Mouse (Mus musculus) limb, embryonic 10.5 days (tissue): ENCODE data around the gene Lyz2. TPM values are rescaled to one million over a fixed set of nuclear protein-coding genes. Genes with fewer than 3 reads are reported as not detected.
"Not testable (repeated sequence)": the region's sequence is repeated elsewhere in the genome, so short reads cannot be mapped to it uniquely, and the experiment has no call there.

ENCODE experiments used
- DNase-seq: peaks from one replicate; pipeline ENCODE4 v3.0.0-alpha.2; 2017; ENCODE audit warnings: low spot score
- H3K27ac ChIP-seq: fragments of 300-500 bp; sonication (generic); 2 replicates; pipeline ENCODE4 v1.5.1; 2016; ENCODE audit warnings: mild to moderate bottlenecking
- H3K27me3 ChIP-seq: fragments of 300-500 bp; sonication (generic); 2 replicates; pipeline ENCODE4 v1.6.1; 2016; ENCODE audit warnings: low read depth, mild to moderate bottlenecking; ENCODE audit not compliant: poor library complexity, severe bottlenecking
- H3K36me3 ChIP-seq: fragments of 300-500 bp; sonication (generic); 2 replicates; pipeline ENCODE4 v1.6.1; 2016; ENCODE audit warnings: mild to moderate bottlenecking, moderate library complexity
- H3K4me1 ChIP-seq: fragments of 300-500 bp; sonication (generic); 2 replicates; pipeline ENCODE4 v1.6.1; 2016
- H3K4me3 ChIP-seq: fragments of 300-500 bp; sonication (generic); 2 replicates; pipeline ENCODE4 v1.5.1; 2016; ENCODE audit warnings: mild to moderate bottlenecking, moderate library complexity
- H3K9me3 ChIP-seq: fragments of 300-500 bp; sonication (generic); replicated peaks from 2 replicates; pipeline ENCODE4 v1.6.1; 2016; ENCODE audit warnings: mild to moderate bottlenecking
- WGBS: fragments of 180-500 bp; shearing (Covaris S2); methylation state at CpG from one replicate; pipeline ENCODE4 v1.1.7; 2016; 5-methylcytosine and 5-hydroxymethylcytosine counted together
- polyA plus RNA-seq: library from polyadenylated mRNA; unstranded; fragments of >200 nt; fragmentation: Nextera tagmentation; extraction: Ambion mirVana; gene quantifications from 2 replicates; pipeline ENCODE4 v1.2.1, GENCODE M21; 2016

Lyz2 gene
- polyA plus RNA-seq, 1 experiment from 2014 or later, result 8.7 TPM

DNA sequence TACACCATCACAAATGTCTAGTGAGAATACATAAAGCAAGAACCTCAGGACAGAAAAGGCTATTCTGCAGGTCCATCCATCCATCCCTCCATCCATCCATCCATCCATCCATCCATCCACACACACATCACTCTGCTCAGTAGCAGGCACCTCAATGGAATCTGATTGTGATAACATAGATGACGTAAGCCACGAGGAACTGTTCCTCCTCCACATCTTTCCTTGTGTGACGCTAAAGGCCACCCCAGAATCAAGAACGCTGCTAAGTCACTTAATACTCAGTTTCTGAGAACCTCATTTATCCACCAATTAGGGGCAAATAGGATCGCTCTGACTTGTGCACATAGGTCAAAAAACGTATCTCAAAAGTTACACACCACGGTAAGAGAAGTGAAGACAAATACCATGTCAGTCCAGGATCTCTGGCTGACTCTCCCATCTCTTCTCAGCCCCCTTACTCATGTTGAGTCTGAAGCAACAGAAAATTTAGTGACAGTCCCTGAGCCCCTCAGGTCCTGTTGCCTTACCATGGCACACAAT, 670 bp downstream of the Lyz2 start:
- Histone ChIP-seq H3K27ac (no peak overlapping the region), H3K36me3 (no peaks in the 10 kb centered on the region), H3K4me3 (no peak overlapping the region), H3K27me3 (no peaks in the 10 kb centered on the region), H3K4me1 (no peaks in the 10 kb centered on the region), H3K9me3 (no peaks in the 10 kb centered on the region)
- 88% methylated on average over 7 of the region's 7 CpGs for WGBS
- no peak for DNase-seq

DNA sequence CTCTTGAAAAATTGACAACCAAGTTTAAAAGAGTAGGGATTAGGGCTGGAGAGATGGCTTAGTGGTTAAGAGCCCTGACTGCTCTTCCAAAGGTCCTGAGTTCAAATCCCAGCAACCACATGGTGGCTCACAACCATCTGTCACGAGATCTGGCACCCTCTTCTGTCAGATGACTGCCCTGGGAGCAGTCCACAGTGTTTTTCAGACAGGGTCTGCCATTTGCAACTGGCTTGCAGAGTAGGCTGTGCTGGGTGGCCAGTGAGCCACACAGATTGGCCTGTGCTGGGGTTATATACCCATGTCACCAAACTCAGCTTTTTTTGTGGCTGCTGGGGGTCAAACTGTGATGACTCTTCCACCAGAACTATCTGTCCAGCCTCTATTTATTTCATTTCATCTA, 2.1 kb downstream of the Lyz2 start:
- no peaks in the 10 kb centered on the region for H3K9me3 ChIP-seq
- 33% methylated on average over 1 of the region's 1 CpGs for WGBS
- H3K27me3 ChIP-seq, result no peaks in the 10 kb centered on the region
- no peaks in the 10 kb centered on the region for H3K4me1 ChIP-seq
- DNase-seq, result no peak
- H3K36me3 ChIP-seq, result no peaks in the 10 kb centered on the region
- no peak overlapping the region for H3K27ac ChIP-seq
- H3K4me3 ChIP-seq, result no peak overlapping the region

DNA sequence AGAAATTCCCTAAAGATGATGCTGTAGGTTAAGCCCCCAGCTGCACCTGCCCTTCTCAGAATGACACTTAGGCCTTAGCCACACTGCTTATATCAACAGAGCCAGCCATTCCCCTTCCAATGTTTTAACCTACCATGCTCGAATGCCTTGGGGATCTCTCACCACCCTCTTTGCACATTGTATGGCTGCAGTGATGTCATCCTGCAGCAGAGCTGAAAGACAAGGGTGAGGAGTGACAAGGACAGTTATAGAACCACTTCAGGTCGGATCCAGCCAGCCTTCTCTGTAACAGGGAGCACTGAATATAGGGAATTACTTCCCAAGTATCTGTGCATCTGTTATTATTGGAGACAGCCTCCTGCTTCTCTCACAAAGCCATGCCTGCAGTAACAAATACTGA, 3.6 kb downstream of the Lyz2 start:
- 70% methylated on average over 2 of the region's 2 CpGs for WGBS
- H3K4me3 ChIP-seq, H3K4me1 ChIP-seq, H3K9me3 ChIP-seq, H3K27me3 ChIP-seq, H3K27ac ChIP-seq, H3K36me3 ChIP-seq: not testable (repeated sequence)
- peak; percentile 9 for DNase-seq

DNA sequence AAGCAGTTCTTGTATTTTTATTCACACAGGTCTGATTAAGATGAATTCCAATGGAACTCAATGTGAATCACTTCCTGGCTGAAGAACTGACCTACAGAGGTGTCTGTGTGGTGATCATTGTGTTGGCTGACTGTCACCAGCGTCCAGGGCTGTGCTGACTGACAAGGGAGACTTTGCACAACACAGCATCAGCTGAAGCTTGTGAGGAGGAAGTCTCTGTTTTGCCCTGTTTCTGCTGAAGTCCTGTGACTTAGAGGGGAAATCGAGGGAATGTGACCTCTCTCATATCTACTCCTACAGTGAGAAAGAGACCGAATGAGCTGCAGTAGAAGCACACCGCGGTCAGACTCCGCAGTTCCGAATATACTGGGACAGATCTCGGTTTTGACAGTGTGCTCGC, 4.3 kb downstream of the Lyz2 start:
- not testable (repeated sequence) for H3K36me3 ChIP-seq, H3K9me3 ChIP-seq, H3K4me3 ChIP-seq, H3K27me3 ChIP-seq, H3K27ac ChIP-seq, H3K4me1 ChIP-seq
- peak; percentile 16 for DNase-seq
- WGBS, result 86% methylated on average over 9 of the region's 9 CpGs

DNA sequence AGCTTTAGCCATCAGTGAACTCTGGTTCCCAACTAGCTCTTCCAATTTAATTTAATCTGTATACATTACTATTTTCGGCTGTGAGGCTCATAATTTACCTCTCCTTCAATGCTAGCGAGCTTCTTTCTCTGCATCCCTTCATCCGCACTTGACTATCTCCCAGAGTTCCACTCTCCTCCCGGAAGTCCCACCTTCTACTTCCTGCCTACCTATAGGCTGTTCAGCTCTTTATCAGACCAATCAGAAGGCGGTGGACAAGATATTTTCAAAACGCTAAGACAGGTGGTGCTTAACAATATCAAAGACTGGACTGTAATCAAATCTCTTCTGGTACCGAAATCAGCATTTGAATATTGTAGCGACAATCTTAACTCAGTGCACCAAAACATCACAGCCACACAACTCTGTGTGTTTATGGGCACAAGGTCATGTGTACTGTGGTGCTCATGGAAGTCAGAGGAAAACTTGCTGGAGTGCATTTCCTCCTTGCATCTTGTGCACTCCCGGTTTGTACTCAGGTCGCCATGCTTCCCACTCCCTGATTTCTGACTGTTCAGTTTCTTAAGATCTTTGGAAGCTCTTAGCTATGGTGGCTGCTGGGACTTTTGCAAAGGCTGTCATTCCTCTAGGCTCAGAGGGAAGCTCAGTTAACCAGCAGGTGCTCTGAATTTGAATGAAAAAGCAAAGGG, 6.3 kb downstream of the Lyz2 start:
- no peaks in the 10 kb centered on the region for H3K9me3 ChIP-seq
- WGBS, result 85% methylated on average over 10 of the region's 10 CpGs

DNA sequence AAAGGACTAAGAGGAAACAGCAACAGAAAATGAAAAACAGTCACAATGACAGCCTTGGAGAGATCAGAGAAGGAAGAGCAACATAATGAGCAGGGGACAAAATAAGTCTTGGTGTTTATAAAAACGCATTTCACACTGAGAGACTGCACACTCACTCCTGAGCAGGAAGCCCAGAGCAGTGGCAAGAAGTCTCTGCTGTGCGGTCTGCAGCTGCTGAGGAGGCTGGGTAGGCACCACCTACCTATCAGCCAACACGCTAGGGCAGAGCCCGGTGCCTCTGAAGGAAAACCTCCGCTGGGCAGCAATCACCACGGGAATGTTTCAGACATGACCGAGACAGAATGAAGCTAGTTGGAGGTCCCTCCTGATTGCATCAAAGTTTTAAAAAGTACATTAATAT, 7.5 kb downstream of the Lyz2 start:
- not testable (repeated sequence) for H3K4me1 ChIP-seq, H3K36me3 ChIP-seq, H3K27ac ChIP-seq, H3K27me3 ChIP-seq, H3K4me3 ChIP-seq, H3K9me3 ChIP-seq, DNase-seq
- WGBS, result 82% methylated on average over 3 of the region's 7 CpGs

More for the DNA sequence above, 6.3 kb downstream of the Lyz2 start:
- Histone ChIP-seq H3K27me3 (no peaks in the 10 kb centered on the region), H3K4me3 (no peak overlapping the region), H3K36me3 (no peaks in the 10 kb centered on the region), H3K27ac (no peak overlapping the region), H3K4me1 (no peaks in the 10 kb centered on the region)
- DNase-seq, result peak; percentile 3

DNA sequence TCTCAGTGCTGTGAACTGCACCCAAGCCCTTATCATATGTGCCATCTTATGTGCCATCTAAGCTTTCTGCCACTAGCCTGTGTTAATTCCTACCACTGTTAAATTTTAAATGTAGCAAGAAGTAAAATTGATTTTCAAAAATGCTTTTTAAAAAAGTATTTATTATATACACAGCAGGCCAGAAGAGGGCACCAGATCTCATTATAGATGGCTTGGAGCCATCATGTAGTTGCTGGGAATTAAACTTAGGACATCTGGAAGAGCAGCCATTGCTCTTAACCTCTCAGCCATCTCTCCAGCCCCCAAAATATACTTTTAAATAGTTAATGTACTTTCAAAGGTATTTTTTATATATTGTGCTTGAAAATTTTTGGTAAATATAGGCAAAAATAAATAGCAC, 10.1 kb downstream of the Lyz2 start:
- no peaks in the 10 kb centered on the region for H3K36me3 ChIP-seq
- no peak overlapping the region for H3K4me3 ChIP-seq
- peak; percentile 7 for DNase-seq
- H3K27me3 ChIP-seq, result no peaks in the 10 kb centered on the region
- no peaks in the 10 kb centered on the region for H3K4me1 ChIP-seq
- no peaks in the 10 kb centered on the region for H3K9me3 ChIP-seq
- no peak overlapping the region for H3K27ac ChIP-seq

DNA sequence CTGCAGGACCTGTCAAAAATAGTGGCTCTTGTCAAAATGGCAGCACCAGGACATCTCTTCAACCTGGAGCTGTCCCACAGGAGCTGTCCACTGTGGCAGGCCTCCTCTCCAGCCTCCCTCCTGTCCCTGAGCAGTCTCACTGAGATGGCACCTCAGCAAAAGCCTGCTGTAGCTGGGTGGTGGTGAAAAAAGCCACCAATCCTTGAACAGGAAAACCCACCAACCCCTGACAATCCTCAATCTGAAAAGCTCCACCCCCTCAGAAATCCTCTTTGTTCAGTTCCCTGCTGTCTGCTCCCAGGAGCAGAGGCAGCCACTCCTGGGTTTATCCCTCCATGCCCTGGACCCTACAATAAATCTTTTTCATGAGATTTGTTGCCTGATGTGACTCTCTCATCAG, 22.3 kb downstream of the Lyz2 start:
- H3K36me3 ChIP-seq, result no peaks in the 10 kb centered on the region
- no peak overlapping the region for H3K4me3 ChIP-seq
- no peaks in the 10 kb centered on the region for H3K4me1 ChIP-seq
- DNase-seq, result no peak
- no peaks in the 10 kb centered on the region for H3K27me3 ChIP-seq
- no peaks in the 10 kb centered on the region for H3K9me3 ChIP-seq
- H3K27ac ChIP-seq, result no peak overlapping the region

DNA sequence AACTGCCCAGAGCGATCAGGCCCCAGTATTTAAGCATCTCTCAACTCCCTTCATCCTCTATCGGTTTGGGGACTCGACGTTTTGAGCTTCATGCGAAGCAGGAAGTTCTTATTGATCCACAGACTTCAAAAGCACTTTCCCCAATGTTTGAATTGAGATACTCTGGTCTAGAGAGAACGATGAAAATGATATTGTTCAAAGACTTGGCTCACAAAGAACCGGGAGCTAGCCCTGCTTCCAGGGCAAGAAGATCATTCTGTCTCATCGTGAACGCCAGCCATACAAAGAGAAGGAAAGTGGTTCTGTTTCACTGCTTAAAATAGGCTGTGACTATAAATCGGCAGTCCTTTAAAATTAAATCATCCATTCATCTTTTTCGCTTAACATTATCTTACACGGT, 43.5 kb downstream of the Lyz2 start, which contains the start of gene 9530003J23Rik:
Gene 9530003J23Rik (minus strand): TSS at position 101 of the 400 bp plus-strand sequence.
- Histone ChIP-seq H3K4me3 (no peak within 1 kb of the TSS), H3K36me3 (no peaks in the 10 kb centered on the region), H3K9me3 (no peaks in the 10 kb centered on the region), H3K27ac (no peak within 1 kb of the TSS), H3K4me1 (peaks cover 5% of the 10 kb centered on the region; the same call in 1 of the 2 replicates), H3K27me3 (no peaks in the 10 kb centered on the region)
- no peak for DNase-seq
- 91% methylated on average over 12 of the region's 12 CpGs for WGBS

DNA sequence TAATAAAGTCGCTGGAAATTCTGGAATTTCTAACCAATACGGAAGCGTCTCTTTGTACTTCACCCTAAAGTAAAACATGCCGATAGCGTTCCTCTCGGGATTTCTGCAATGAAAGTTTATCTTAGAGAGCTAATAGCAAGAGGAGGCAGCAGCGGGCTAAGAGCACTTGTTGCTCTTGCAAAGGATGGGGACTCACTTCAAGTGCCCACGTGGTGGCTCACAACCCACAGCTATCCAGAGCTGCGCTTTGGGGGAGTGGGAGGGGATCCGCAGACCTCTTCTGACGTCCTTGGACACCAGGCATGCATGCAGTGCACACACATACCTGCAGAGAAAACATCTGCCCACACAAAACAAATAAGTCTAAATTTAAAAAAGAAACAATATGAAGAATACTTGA, 46.3 kb downstream of the Lyz2 start:
- no peaks in the 10 kb centered on the region for H3K9me3 ChIP-seq
- 60% methylated on average over 11 of the region's 11 CpGs for WGBS
- no peak overlapping the region for H3K4me3 ChIP-seq
- H3K36me3 ChIP-seq, result no peaks in the 10 kb centered on the region
- no peaks in the 10 kb centered on the region for H3K27me3 ChIP-seq
- H3K27ac ChIP-seq, result no peak overlapping the region
- no peak for DNase-seq
- peaks cover 5% of the 10 kb centered on the region; the same call in 1 of the 2 replicates for H3K4me1 ChIP-seq

DNA sequence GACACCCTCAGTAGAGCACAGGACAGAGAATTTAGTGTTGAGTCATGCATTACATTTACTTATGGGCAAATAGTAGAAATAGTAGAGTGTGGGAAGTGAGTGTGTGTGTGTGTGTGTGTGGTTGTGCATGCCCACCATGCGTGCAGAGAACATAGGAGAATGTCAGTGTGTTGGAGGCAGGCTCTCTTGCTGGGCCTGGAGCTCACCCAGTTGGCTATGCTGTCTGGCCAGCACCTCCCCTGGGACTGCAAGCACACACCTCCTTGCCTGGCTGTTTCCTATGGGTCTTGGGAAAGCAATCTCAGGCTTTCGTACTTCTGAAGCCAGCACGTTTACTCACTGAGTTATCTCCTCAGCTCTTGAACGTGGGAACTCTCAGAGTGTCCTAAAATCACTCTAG, 47.3 kb downstream of the Lyz2 start:
- no peak overlapping the region for H3K27ac ChIP-seq
- DNase-seq, result no peak
- no peaks in the 10 kb centered on the region for H3K9me3 ChIP-seq
- H3K27me3 ChIP-seq, result no peaks in the 10 kb centered on the region
- H3K36me3 ChIP-seq, result no peaks in the 10 kb centered on the region
- H3K4me3 ChIP-seq, result no peak overlapping the region
- WGBS, result 68% methylated on average over 4 of the region's 4 CpGs
- peaks cover 5% of the 10 kb centered on the region; the same call in 1 of the 2 replicates for H3K4me1 ChIP-seq

DNA sequence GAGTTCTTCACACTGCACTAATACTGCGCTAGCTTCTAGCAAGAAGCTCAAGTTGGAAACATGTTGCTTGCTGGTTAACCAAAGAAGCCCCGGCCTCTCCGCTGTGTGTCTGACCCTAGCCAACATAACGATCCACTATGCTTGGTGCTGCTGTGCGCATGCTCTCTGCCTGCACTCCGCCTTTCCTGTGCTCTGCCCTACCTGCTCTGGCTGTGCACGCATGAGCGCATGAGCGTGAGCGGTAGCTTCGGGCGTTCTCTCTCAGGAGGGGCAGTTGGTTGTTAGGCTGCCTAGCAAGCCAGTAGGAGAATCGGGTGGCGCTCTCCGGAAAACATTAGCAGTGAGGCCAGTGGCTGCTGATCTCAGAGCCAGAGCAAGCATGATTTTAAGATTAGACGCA, 52.3 kb downstream of the Lyz2 start:
- Histone ChIP-seq H3K4me1 (peaks cover 4% of the 10 kb centered on the region), H3K36me3 (no peaks in the 10 kb centered on the region), H3K27ac (no peak overlapping the region), H3K27me3 (no peaks in the 10 kb centered on the region), H3K9me3 (no peaks in the 10 kb centered on the region), H3K4me3 (no peak overlapping the region)
- WGBS, result 73% methylated on average over 16 of the region's 16 CpGs
- DNase-seq, result no peak
